Mouse (Mus musculus) adrenal gland, postnatal 10 days (tissue): ENCODE results near the gene Nck2. TPM values are rescaled to one million over a fixed set of nuclear protein-coding genes. Genes with fewer than 3 reads are reported as not detected.

ENCODE experiments used
- DNase-seq: peaks from one replicate; pipeline ENCODE4 v3.0.0; 2021; ENCODE audit warnings: mixed read lengths
- total RNA-seq, 2 experiments: library from RNA; stranded (reverse); gene quantifications; 2 replicates each; pipeline ENCODE4 v1.2.3; 2021

Gene Nck2
- total RNA-seq, 2 experiments from 2014 or later: 27.0 to 33.9 TPM

DNA sequence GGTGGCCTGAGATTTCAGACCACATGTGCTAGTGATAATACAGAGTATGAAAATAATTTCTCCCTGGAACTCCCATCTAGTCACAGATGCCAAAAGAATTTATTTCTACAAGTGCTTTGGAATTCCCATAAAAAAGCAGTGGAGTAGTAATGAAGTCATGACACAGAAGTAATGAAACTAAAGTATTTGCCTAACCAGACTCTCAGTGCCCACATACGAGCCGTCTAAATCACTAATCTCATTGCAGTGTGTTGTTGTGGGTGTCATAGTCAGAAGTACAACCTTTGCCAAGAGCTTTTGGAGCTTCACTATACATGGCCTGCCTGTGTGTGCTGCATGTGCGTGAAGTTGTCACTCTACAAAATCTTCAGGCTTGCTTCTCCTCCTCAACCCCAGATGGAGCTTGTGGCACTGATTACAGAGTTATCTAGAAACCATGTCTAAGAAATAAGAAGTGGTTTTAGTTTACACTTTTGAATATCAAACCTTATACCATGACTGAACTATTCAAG, 130.5 kb downstream of the Nck2 start:
- DNase-seq: no peak

DNA sequence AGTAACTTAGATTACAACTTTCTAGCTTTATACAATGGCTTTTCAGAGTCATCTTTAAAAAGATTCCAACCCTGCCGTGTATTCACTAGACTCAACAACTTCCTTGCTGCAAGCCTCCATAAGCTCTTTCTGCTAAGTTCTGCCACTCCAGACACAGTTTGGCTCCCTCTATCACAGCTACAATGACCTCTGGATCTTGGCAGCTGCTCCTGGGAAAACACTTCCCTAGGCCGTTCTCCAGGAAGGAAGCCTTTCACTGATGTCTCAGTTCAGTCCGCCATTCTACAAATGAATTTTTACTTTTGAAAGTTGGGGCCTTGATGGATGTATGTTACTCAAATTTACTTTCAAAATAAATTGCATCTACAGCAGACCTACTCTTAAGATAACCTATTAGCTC, 133.0 kb downstream of the Nck2 start:
- DNase-seq: no peak

DNA sequence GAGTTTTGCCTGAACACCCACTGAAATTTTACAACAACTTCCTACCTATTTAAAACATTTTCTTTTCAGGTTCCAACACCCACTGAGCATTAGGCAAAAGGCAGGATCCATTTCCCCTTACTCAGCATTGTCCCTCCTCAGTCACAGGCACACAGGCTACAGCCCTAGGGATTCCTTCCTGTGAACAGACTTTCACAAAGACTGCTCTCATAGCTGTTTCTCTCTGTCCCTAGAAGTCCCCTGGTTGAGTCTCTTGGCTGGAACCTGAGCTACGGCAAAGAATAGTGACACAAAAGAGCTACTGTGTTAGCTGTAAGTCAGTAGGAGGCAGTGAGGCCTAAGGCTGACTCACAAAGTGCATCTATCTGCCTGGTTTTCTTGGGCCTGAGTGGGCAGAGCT, 139.2 kb downstream of the Nck2 start:
- DNase-seq: no peak

DNA sequence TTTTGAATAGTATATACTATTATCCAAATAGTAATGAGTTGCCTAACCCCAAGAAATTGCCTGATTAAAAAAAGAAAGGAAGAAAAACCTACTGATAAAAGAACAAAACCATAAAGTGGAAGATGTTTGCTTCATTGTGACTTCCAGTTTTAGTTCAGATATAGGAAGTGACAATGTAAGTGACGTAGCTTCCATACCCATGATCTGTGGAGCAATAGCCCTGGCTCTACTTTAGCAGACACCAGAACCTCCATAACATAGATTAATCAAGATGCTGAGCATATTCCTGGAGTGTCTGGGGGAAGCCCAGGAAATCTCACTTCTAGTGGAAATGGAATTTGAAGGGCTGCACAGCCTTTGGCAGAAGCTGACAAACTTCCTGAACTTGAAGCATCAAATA, 144.6 kb downstream of the Nck2 start:
- DNase-seq: no peak

DNA sequence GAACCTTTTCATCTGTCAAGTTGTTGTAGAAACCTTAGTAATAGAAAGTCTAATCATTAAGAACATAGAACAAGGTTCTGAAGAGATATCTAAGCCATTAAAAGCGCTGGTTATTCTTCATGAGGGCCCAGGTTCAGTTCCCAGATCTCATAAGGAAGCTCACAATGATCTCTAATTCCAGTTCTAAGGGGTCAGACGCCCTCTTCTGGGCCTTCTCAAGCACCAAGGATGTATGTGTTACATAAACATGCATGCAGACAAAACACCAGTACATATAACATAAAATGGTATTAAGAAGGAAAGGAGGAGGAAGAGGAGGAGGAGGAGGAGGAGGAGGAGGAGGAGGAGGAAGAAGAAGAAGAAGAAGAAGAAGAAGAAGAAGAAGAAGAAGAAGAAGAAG, 145.5 kb downstream of the Nck2 start:
- DNase-seq: no peak

DNA sequence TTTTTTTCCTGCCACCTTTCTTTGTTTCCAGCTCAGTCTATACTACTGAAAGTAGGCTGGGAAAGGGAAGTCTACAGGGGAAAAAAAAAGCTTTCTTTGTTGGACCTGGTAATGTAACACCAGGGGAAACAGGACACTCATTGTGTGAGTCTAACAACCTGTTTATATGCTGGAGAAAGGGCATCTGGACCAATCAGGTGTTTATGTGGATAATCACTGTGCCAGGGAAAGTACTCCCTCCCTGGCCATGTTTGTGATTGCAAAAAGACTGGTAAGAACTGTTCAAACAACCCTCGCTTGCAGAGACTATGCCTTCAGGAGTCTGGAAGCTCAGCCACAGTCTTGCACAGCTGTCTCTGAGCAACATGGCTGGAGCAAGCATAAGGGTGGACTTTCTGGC, 146.3 kb downstream of the Nck2 start:
- DNase-seq: no peak

DNA sequence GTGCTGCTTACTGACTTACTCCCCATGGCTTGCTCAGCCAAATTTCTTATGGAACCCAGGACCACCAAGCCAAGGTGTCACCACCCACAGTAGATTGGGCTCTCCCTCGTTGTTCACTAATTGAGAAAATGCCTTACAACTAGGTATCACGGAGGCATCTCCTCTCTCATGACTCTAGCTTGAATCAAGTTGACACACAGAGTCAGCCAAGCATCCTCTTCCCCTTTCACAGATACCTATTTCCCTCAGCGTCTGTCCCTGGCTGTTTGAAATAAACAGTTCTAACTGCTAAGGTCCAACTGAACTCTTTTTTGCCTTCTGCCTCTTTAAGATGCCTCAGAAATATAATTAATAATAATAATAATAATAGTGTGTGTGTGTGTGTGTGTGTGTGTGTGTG, 148.7 kb downstream of the Nck2 start:
- no peak for DNase-seq

DNA sequence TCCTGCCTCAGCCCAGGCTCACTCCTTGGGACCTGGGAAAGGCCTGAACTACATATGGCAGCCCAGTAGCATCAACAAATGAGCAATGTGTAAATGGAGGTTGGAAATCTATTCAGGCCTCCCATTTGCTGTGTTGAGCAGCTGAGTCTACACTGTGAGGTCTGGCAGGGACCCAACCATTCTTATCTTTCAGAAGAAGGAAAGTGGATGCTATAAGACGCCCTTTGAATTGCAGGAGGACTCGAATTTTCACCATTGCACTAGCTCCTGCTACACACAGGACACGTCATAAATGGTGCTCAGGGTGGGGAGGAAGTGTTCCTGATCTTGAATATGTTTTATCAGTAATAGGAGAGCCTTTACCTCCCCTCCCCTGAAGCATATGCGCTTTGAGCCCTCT, 150.4 kb downstream of the Nck2 start:
- no peak for DNase-seq

DNA sequence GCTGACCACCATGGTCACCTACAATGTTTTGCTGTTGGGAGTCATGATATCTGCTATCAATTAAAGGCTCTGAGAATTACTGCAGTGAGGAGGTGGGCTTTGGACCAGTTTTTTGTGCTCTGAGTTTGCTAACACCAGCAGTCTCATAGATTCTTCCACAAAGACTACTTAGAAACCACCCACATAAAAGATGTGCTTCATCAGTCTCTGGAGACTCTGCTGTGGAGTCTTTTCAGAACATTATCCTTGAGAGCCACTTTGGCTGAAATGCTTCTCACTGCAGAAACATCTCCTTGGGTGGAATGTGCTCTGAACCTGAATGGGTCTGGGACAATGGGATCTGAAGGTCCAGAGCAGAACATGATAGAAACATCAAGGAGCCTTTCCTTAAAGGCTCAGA, 153.4 kb downstream of the Nck2 start:
- no peak for DNase-seq

DNA sequence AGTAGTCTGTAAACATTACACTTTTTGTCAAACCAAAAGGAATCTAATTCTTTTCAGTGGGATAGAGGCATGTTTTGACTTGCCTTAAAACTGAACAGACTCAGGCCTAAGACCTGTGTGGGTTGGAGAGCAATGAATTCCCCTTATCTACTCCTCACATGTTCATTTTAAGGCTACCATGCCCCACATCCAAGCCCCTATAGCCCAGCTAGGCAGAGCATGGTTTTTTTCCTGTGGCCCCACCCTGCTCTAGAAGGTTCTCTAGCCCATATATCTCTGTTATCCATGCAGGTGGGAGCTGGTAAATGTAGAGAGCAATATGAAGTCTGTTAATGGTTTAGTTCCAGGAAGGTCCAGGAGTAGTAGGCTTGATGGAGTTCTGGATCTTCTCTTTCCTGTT, 155.1 kb downstream of the Nck2 start:
- no peak for DNase-seq

DNA sequence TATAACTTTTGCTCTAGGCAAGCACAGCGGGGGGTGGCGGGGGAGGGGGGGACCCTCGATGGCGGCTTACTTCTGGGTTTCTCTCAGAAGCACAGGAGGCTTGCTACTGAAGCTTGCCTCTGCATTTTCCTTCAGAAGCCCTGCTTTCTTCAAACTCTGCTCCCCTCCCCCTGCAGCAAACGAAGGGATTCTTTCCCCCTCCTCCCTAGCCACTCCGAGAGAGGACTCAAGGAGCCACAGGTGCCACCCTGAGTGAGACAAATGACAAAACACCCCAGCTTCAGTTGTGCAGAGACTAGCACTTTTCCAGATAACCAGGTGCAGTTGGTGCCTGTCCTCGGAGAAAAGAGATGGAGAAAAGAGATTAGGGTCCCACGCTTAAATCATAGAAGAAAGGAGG, 156.7 kb downstream of the Nck2 start:
- DNase-seq: no peak

DNA sequence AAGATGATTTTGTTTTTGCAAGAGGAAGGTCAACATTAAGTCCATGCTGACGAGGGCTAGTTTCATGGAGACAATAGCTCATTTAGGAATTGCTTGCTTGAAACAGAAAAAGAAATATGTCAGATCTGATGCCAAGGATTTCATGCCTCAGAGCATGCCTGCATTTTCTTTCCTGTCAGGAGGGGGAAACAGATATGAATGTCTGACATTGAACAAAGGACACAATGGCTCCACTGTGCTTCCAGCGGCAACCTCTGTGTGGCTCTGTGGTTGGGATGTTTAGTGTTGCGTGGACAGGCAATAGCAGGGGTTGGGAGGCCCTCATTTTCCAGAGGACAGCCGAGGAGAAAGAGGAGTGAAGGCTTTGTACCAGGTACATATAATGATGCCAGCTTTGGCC, 171.6 kb downstream of the Nck2 start:
- peak; percentile 8 for DNase-seq

Other genes with a start within 250 kb of the Nck2 start
- gene Fhl2, start 247.6 kb upstream of the Nck2 start, total RNA-seq: 10 to 100 TPM; 16.3 to 20.8 TPM